Mouse (Mus musculus) myocyte (in vitro differentiated cells): ENCODE measurements around the gene 1700012A03Rik.

Source experiments
- MAX ChIP-seq: IDR thresholded peaks from one replicate; pipeline ENCODE4 v1.6.1; 2011; ENCODE audit warnings: low read depth, mild to moderate bottlenecking, control low read depth
- MYOG ChIP-seq, 3 experiments: IDR thresholded peaks; one replicate each; pipeline ENCODE4 v1.6.1; 2011; ENCODE audit warnings: control low read depth in 2 of 3, low read depth in 2 of 3, mild to moderate bottlenecking in 2 of 3; ENCODE audit not compliant: insufficient read length in 2 of 3, control insufficient read depth in 1 of 3, insufficient read depth in 1 of 3
- POLR2A ChIP-seq: IDR thresholded peaks from one replicate; pipeline ENCODE4 v1.6.1; 2011; ENCODE audit warnings: low read depth, mild to moderate bottlenecking, control low read depth, moderate library complexity; ENCODE audit not compliant: insufficient read length
- POLR2AphosphoS2 ChIP-seq: IDR thresholded peaks from one replicate; pipeline ENCODE4 v1.6.1; 2011; ENCODE audit warnings: low read depth, control low read depth; ENCODE audit not compliant: insufficient read length
- REST ChIP-seq: IDR thresholded peaks from one replicate; pipeline ENCODE4 v1.6.1; 2011; ENCODE audit warnings: mild to moderate bottlenecking, control low read depth, moderate library complexity; ENCODE audit not compliant: insufficient read depth, insufficient read length
- SRF ChIP-seq: IDR thresholded peaks from one replicate; pipeline ENCODE4 v1.6.1; 2011; ENCODE audit warnings: low read depth; ENCODE audit not compliant: control insufficient read depth, insufficient read length
- TCF12 ChIP-seq: IDR thresholded peaks from one replicate; pipeline ENCODE4 v1.6.1; 2011; ENCODE audit warnings: mild to moderate bottlenecking, control low read depth; ENCODE audit not compliant: poor library complexity, insufficient read depth, severe bottlenecking
- USF1 ChIP-seq: IDR thresholded peaks from one replicate; pipeline ENCODE4 v1.6.1; 2011; ENCODE audit warnings: low read depth, mild to moderate bottlenecking, control low read depth, moderate library complexity

DNA sequence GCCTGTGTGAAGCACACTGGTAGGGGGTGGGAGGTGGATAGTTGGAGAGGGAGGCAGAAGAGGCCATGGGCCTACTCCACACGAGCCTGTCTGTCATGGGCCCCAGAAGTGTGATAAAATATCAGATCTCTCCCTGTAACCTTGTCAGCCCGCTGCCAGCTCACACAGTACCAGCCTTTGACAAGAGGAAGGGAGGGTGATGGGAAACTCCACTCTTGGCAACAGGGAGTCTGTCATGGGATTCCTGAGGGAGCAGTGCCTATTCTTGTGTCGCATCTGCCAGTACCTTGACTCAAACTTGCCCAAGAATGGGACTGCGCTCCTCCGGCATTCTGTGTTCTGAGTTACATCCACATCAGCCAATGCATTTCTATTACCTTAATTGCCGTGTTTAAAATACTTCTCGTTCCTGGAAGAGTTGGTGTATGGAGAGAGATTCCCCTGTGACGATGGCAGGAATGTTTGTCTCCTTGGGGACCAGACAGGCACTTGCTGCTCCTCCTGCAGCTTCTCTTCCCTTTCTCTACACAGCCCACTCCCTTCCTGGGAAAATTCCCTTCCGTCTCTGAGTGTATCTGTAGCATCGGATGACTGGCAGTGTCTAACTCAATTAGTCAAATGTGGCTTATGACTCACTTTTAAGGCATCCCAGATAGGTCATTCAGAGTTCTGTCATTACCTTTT is 28.1 kb upstream of the 1700012A03Rik start:
- TF ChIP-seq POLR2A (no peak), MYOG (IDR thresholded peaks at IDR 0.05; ENCODE audit: control insufficient read depth in 1 of 3, insufficient read depth in 1 of 3, insufficient read length in 2 of 3, low read depth in 2 of 3) (no peak), REST (no peak), TCF12 (no peak), MAX (no peak), SRF (no peak), POLR2AphosphoS2 (no peak), USF1 (no peak)
